ENCODE assay signal across 22 mouse cellular contexts in genomic region chr8:123502192-123502591, GRCm38 (mm10). TPM values are rescaled to one million over a fixed set of nuclear protein-coding genes. Genes with fewer than 3 reads are reported as not detected.
DNase-seq lines count a peak whose midpoint lies in the region; ATAC-seq and TF ChIP-seq lines count a peak whose summit lies in the region.
"Had no signal": no experiment of that assay in that cellular context is flagged by ENCODE, and none has a peak within 500 bp of the region (broad histone marks: within the 10 kb centered on the region; RNA-seq: fewer than 3 reads in every experiment).

No protein-coding gene starts in this region.

- H3K4me2 ChIP-seq in forebrain, embryonic 16.5 days (ENCODE audit: low read length) = no peak overlapping the region
- H3K4me2 ChIP-seq: embryonic facial prominence, embryonic 13.5 days; embryonic facial prominence, embryonic 15.5 days; forebrain, embryonic 13.5 days; forebrain, embryonic 15.5 days had no signal

- TF ChIP-seq CTCF in lung, adult 2 months (IDR thresholded peaks at IDR 0.05; ENCODE audit: insufficient read depth, low read length) = no peak

- no peaks in the 10 kb centered on the region for H3K4me1 ChIP-seq in lung, adult 2 months (ENCODE audit: control insufficient read depth, insufficient read depth, low read length)
- H3K4me1 ChIP-seq in forebrain, embryonic 16.5 days (replicated peaks; ENCODE audit: control insufficient read depth, insufficient read depth, low read length) = no peaks in the 10 kb centered on the region
- H3K4me1 ChIP-seq: embryonic facial prominence, embryonic 13.5 days; embryonic facial prominence, embryonic 15.5 days; forebrain, embryonic 10.5 days; forebrain, embryonic 13.5 days; forebrain, embryonic 15.5 days had no signal

- no peak for TF ChIP-seq POLR2A in lung, adult 2 months (IDR thresholded peaks at IDR 0.05; ENCODE audit: borderline replicate concordance, extremely low read depth, low read depth, low read length)

- no peak overlapping the region for H3K27ac ChIP-seq in forebrain, embryonic 16.5 days (ENCODE audit: low read length)
- H3K27ac ChIP-seq: embryonic facial prominence, embryonic 13.5 days; embryonic facial prominence, embryonic 15.5 days; forebrain, embryonic 10.5 days; forebrain, embryonic 13.5 days; forebrain, embryonic 15.5 days had no signal

- H3K9ac ChIP-seq in forebrain, embryonic 16.5 days (replicated peaks; ENCODE audit: low read depth, low read length) = no peak overlapping the region
- H3K9ac ChIP-seq: embryonic facial prominence, embryonic 13.5 days; embryonic facial prominence, embryonic 15.5 days; forebrain, embryonic 13.5 days; forebrain, embryonic 15.5 days had no signal

- no peaks in the 10 kb centered on the region for H3K27me3 ChIP-seq in forebrain, embryonic 16.5 days (replicated peaks; ENCODE audit: control insufficient read depth, insufficient read depth, low read length)
- H3K27me3 ChIP-seq: embryonic facial prominence, embryonic 13.5 days; embryonic facial prominence, embryonic 15.5 days; forebrain, embryonic 13.5 days; forebrain, embryonic 15.5 days had no signal

- no peaks in the 10 kb centered on the region for H3K9me3 ChIP-seq in forebrain, embryonic 16.5 days (ENCODE audit: control insufficient read depth, low read length)
- H3K9me3 ChIP-seq: embryonic facial prominence, embryonic 13.5 days; embryonic facial prominence, embryonic 15.5 days; forebrain, embryonic 13.5 days; forebrain, embryonic 15.5 days had no signal

- H3K4me3 ChIP-seq in lung, adult 2 months (replicated peaks; ENCODE audit: extremely low read depth, low read depth, low read length) = no peak overlapping the region
- no peak overlapping the region for H3K4me3 ChIP-seq in forebrain, embryonic 16.5 days (replicated peaks; ENCODE audit: low read length)
- H3K4me3 ChIP-seq: embryonic facial prominence, embryonic 13.5 days; embryonic facial prominence, embryonic 15.5 days; erythroblast, embryonic 14.5 days; forebrain, embryonic 10.5 days; forebrain, embryonic 13.5 days; forebrain, embryonic 15.5 days had no signal

- no peak for ATAC-seq in forebrain, embryonic 16.5 days
- ATAC-seq: forebrain, embryonic 13.5 days; forebrain, embryonic 15.5 days had no signal

- peak; percentile 17 for DNase-seq in lung, postnatal 10 days
- DNase-seq in lung, adult 2 months = no peak
- DNase-seq in lung, postnatal 25 days (ENCODE audit: low spot score) = peak; percentile 11
- DNase-seq in lung, postnatal 36 days = peak; percentile 35
- DNase-seq in layer of hippocampus, adult 9-11 months = no peak
- DNase-seq: adrenal gland, adult 2 months; adrenal gland, postnatal 10 days; adrenal gland, postnatal 25 days; cerebellum, adult 11 months; cerebellum, adult 18-20 months; cerebellum, adult 8-10 months; cerebellum, adult 9-11 months; cerebellum, postnatal 14 days; cerebellum, postnatal 36 days; embryo, embryonic 11 days had no signal

- 72% methylated on average over 5 of the region's 5 CpGs for WGBS in lung, adult 2 months
- 95% methylated on average over 5 of the region's 5 CpGs for WGBS in forebrain, embryonic 16.5 days

- peaks cover 48% of the 10 kb centered on the region for H3K36me3 ChIP-seq in forebrain, embryonic 16.5 days (ENCODE audit: control insufficient read depth, insufficient read depth)

RNA-seq across cellular contexts. Expression of gene Dbndd1, which starts 13.1 kb away (rescaled TPM):
- 1.8 and 2.6 TPM in 2 replicates for polyA plus RNA-seq in lung, adult 2 months (2012; rRNA removed)
- polyA plus RNA-seq in forebrain, embryonic 16.5 days (2015; fragmentation: Nextera tagmentation; extraction: Ambion mirVana) = 96.6 and 97.2 TPM in 2 replicates
- polyA plus RNA-seq: erythroblast, embryonic 14.5 days had no signal

RNA-seq across cellular contexts. Expression of gene Gas8, which starts 16.4 kb away (rescaled TPM):
- polyA plus RNA-seq in lung, adult 2 months (2012; rRNA removed) = 9.2 and 14.0 TPM in 2 replicates
- polyA plus RNA-seq in forebrain, embryonic 16.5 days (2015; fragmentation: Nextera tagmentation; extraction: Ambion mirVana) = 43.9 and 48.4 TPM in 2 replicates

RNA-seq across cellular contexts. Expression of gene Afg3l1, which starts 24.5 kb away (rescaled TPM):
- 13.0 and 21.4 TPM in 2 replicates for polyA plus RNA-seq in lung, adult 2 months (2012; rRNA removed)
- 52.3 and 54.4 TPM in 2 replicates for polyA plus RNA-seq in forebrain, embryonic 16.5 days (2015; fragmentation: Nextera tagmentation; extraction: Ambion mirVana)

Comparison
In these comparisons a context has a peak if more than half of its experiments do, and no peak if none do; other contexts are left out.
1. DNase-seq: peak in lung, postnatal 10 days (single experiment), lung, postnatal 25 days (single experiment) and lung, postnatal 36 days (single experiment); none in lung, adult 2 months (single experiment) and layer of hippocampus, adult 9-11 months (single experiment).
2. RNA of gene Dbndd1, which starts 13.1 kb away (polyA plus RNA-seq): 96.6 to 97.2 TPM in forebrain, embryonic 16.5 days; 1.8 to 2.6 TPM in lung, adult 2 months; every median in the first group is over 10 times any median in the second.